Mouse (Mus musculus) neural tube, embryonic 14.5 days (tissue): Measurements from ENCODE around the gene Stox2. TPM values are rescaled to one million over a fixed set of nuclear protein-coding genes. Genes with fewer than 3 reads are reported as not detected.

Source experiments
- ATAC-seq: fragments of 200-750 bp; cut with Nextera tagmentation; 2 replicates; pipeline ENCODE4 v1.8.0; 2017; ENCODE audit warnings: low read depth, mild to moderate bottlenecking, moderate TSS enrichment, moderate library complexity
- H3K27ac ChIP-seq: fragments of 300-500 bp; sonication (generic); 2 replicates; pipeline ENCODE4 v1.5.1; 2014; ENCODE audit warnings: low read depth, mild to moderate bottlenecking, control low read depth, low read length, moderate library complexity, mixed read lengths
- H3K27me3 ChIP-seq: fragments of 300-500 bp; sonication (generic); 2 replicates; pipeline ENCODE4 v1.6.1; 2014; ENCODE audit warnings: low read length; ENCODE audit not compliant: control insufficient read depth, insufficient read depth
- H3K36me3 ChIP-seq: fragments of 300-500 bp; sonication (generic); 2 replicates; pipeline ENCODE4 v1.6.1; 2014; ENCODE audit warnings: low read length, mixed read lengths; ENCODE audit not compliant: control insufficient read depth, insufficient read depth
- H3K4me1 ChIP-seq: fragments of 300-500 bp; sonication (generic); 2 replicates; pipeline ENCODE4 v1.6.1; 2014; ENCODE audit warnings: low read length; ENCODE audit not compliant: control insufficient read depth, insufficient read depth
- H3K4me2 ChIP-seq: fragments of 300-500 bp; sonication (generic); 2 replicates; pipeline ENCODE4 v1.6.1; 2014; ENCODE audit warnings: mild to moderate bottlenecking, low read depth, low read length, control low read depth
- H3K4me3 ChIP-seq: fragments of 300-500 bp; sonication (generic); 2 replicates; pipeline ENCODE4 v1.5.1; 2014; ENCODE audit warnings: low read depth, low read length, control low read depth, mixed read lengths
- H3K9ac ChIP-seq: fragments of 300-500 bp; sonication (generic); replicated peaks from 2 replicates; pipeline ENCODE4 v1.6.1; 2014; ENCODE audit warnings: low read depth, mild to moderate bottlenecking, control low read depth, low read length, mixed read lengths
- H3K9me3 ChIP-seq: fragments of 300-500 bp; sonication (generic); 2 replicates; pipeline ENCODE4 v1.6.1; 2016; ENCODE audit warnings: low read length; ENCODE audit not compliant: control insufficient read depth
- WGBS: fragments of 180-500 bp; shearing (Covaris S2); extraction: QIAGEN DNeasy Blood & Tissue Kit; methylation state at CpG from one replicate; pipeline ENCODE4 v1.1.7; 2014; 5-methylcytosine and 5-hydroxymethylcytosine counted together
- polyA plus RNA-seq: library from polyadenylated mRNA; unstranded; fragments of >200 nt; fragmentation: Nextera tagmentation; extraction: Ambion mirVana; gene quantifications from 2 replicates; pipeline ENCODE4 v1.2.1, GENCODE M21; 2014

The Stox2 gene
- polyA plus RNA-seq, 1 experiment from 2014 or later: 49.7 TPM

DNA sequence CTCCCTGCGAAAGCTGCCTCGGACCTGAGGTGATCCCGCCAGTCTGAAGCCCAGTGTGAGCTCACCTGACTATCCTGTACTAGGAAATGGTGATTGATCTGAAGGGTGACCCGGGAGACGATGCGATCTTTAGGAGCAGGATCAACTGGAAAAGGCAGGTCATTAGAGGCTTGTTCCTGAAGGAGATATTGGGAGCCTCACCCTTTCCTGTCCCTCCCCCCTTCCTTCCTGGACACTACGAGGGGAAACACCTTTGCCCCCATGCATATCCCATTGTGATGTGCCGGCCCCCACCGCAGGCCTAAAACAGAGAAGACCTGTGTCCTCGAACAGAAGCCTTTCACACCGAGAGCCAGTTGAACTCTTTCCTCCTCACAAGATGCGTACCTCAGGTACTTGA, 58.0 kb downstream of the Stox2 start:
- H3K4me1 ChIP-seq: no peaks in the 10 kb centered on the region
- H3K4me3 ChIP-seq: no peak overlapping the region
- no peak overlapping the region for H3K9ac ChIP-seq
- ATAC-seq: no peak
- H3K27me3 ChIP-seq: no peaks in the 10 kb centered on the region
- no peak overlapping the region for H3K4me2 ChIP-seq
- H3K9me3 ChIP-seq: no peaks in the 10 kb centered on the region
- H3K36me3 ChIP-seq: no peaks in the 10 kb centered on the region
- 83% methylated on average over 12 of the region's 12 CpGs for WGBS
- no peak overlapping the region for H3K27ac ChIP-seq

DNA sequence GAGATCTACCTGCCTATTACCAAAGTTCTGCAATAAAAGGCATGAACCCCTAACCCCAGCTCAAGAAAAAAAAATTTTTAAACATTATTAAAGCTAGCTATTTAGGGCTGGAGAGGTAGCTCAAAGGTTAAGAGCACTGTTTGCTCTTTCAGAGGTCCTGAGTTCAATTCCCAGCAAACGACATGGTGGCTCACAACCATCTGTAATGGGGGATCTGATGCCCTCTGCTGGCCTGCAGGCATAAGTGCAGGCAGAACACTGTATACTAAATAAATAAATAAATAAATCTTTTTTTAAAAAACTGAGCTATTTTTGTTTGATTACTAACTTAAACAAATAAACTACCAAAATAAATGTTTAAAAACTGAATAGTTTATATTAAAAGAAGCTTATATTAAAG, 60.4 kb downstream of the Stox2 start:
- no peaks in the 10 kb centered on the region for H3K36me3 ChIP-seq
- 90% methylated on average over 1 of the region's 1 CpGs for WGBS
- no peak for ATAC-seq
- H3K4me3 ChIP-seq: no peak overlapping the region
- no peak overlapping the region for H3K4me2 ChIP-seq
- H3K4me1 ChIP-seq: no peaks in the 10 kb centered on the region
- no peaks in the 10 kb centered on the region for H3K9me3 ChIP-seq
- no peaks in the 10 kb centered on the region for H3K27me3 ChIP-seq
- H3K9ac ChIP-seq: no peak overlapping the region
- H3K27ac ChIP-seq: no peak overlapping the region

DNA sequence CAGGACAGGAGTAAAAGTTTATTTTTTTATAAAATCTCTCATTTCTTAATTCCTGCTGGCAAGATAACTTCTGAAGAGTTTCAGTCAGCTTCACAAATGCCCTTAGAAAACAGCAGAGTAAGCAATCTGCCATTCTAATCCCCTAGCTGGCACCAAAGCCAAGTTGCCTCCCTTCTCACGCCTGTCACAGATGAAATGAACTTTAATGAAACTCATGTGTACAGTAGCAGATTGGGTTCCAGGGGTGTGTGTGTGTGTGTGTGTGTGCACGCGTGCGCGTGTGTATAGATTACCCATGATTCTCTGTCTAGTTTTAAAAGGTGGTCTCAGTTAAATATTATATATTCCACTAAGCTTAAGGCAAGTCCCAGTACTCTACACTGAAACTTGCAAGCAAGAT, 62.0 kb downstream of the Stox2 start:
- H3K27me3 ChIP-seq: no peaks in the 10 kb centered on the region
- H3K9me3 ChIP-seq: no peaks in the 10 kb centered on the region
- H3K27ac ChIP-seq: no peak overlapping the region
- H3K4me1 ChIP-seq: no peaks in the 10 kb centered on the region
- no peak overlapping the region for H3K4me2 ChIP-seq
- no peaks in the 10 kb centered on the region for H3K36me3 ChIP-seq
- H3K4me3 ChIP-seq: no peak overlapping the region
- no peak for ATAC-seq
- WGBS: 90% methylated on average over 5 of the region's 5 CpGs
- no peak overlapping the region for H3K9ac ChIP-seq

DNA sequence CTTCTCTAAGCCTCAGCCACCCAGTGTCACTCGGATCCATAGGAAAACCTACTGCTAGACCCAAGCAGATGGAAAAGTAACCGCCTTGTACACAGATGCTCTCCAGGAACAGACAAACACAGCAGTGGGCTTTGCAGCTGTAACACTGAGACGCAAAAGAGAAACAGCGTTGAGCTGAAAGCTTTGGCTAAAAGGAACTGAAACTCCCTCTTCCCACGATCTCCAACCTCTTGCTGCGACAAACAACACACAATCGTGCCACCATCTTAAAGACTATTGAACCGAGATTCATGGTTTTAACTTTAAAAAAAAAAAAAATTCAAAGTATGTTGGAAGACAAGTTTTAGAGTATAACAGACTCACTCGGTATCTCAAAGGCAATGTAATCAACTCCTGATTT, 62.5 kb downstream of the Stox2 start:
- H3K4me2 ChIP-seq: no peak overlapping the region
- H3K9me3 ChIP-seq: no peaks in the 10 kb centered on the region
- H3K27me3 ChIP-seq: no peaks in the 10 kb centered on the region
- H3K27ac ChIP-seq: no peak overlapping the region
- H3K4me1 ChIP-seq: no peaks in the 10 kb centered on the region
- H3K36me3 ChIP-seq: no peaks in the 10 kb centered on the region
- no peak overlapping the region for H3K4me3 ChIP-seq
- 90% methylated on average over 9 of the region's 9 CpGs for WGBS
- no peak for ATAC-seq
- no peak overlapping the region for H3K9ac ChIP-seq

DNA sequence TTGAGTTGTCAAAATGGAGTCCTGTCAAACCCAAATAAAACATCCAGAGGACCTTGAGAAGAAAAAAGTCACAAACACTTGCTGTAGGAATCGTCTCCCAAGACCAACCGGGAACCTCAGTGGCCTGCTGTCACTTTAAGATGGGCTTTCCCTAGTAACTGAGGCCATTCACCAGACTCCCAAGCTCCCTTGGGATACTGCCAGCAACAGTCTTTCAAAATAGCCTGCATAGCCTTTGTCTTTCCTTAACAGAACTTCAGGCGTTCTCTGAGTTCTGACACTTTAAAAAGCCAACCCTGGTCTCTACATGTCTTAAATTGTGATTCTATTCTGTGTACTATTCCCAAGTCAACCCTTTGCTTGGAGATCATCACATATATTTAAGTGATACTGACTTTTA, 64.9 kb downstream of the Stox2 start:
- Histone ChIP-seq H3K27ac (no peak overlapping the region), H3K9me3 (no peaks in the 10 kb centered on the region), H3K27me3 (no peaks in the 10 kb centered on the region), H3K4me1 (no peaks in the 10 kb centered on the region), H3K4me2 (no peak overlapping the region), H3K4me3 (no peak overlapping the region), H3K9ac (no peak overlapping the region), H3K36me3 (no peaks in the 10 kb centered on the region)
- no peak for ATAC-seq
- 39% methylated on average over 3 of the region's 3 CpGs for WGBS

DNA sequence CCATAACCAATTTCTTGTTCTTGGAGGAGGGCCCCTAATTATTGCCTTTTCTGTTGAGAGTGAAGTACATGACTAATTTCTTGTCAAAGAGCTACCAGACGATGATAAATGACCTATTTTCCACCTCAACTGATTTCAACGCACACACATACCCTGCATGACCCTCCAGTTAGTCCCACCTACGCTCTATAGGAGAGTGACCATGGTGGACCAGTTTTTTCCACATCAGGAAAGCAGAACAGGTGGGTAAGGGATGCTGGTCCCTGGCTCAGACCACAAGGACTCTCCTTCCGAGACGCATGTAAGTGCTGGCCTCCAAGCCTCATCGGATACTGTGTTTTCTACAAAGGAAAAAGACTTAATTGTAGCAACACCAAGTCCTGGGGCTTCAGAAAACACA, 65.4 kb downstream of the Stox2 start:
- no peak overlapping the region for H3K27ac ChIP-seq
- no peaks in the 10 kb centered on the region for H3K9me3 ChIP-seq
- no peak for ATAC-seq

DNA sequence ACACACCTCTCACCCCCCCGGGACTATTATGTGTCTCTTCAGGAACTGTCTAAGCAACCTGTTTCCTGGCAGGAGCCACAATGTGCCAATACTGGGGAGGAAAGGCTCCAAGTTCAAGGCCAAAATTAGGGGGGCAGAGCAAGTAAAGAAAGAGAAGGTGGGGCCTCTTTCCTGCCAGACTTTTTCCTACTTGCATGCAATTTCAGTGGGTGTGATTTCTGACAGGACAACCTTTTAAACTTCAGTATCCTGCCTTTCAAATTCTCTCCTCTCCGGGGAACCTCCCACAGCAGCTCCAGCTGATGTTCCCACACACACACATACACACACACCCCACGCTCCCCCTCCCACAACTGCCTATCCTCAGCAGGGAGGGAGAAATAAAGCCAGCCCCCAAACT, 66.1 kb downstream of the Stox2 start:
- Histone ChIP-seq H3K27ac (no peak overlapping the region), H3K27me3 (no peaks in the 10 kb centered on the region), H3K4me2 (no peak overlapping the region), H3K9me3 (no peaks in the 10 kb centered on the region), H3K4me1 (no peaks in the 10 kb centered on the region), H3K36me3 (no peaks in the 10 kb centered on the region), H3K9ac (no peak overlapping the region), H3K4me3 (no peak overlapping the region)
- no peak for ATAC-seq
- 67% methylated on average over 3 of the region's 3 CpGs for WGBS

More for the DNA sequence above, 65.4 kb downstream of the Stox2 start:
- no peak overlapping the region for H3K4me2 ChIP-seq
- no peak overlapping the region for H3K9ac ChIP-seq
- 62% methylated on average over 6 of the region's 6 CpGs for WGBS
- H3K4me1 ChIP-seq: no peaks in the 10 kb centered on the region
- no peaks in the 10 kb centered on the region for H3K27me3 ChIP-seq
- no peaks in the 10 kb centered on the region for H3K36me3 ChIP-seq
- H3K4me3 ChIP-seq: no peak overlapping the region

DNA sequence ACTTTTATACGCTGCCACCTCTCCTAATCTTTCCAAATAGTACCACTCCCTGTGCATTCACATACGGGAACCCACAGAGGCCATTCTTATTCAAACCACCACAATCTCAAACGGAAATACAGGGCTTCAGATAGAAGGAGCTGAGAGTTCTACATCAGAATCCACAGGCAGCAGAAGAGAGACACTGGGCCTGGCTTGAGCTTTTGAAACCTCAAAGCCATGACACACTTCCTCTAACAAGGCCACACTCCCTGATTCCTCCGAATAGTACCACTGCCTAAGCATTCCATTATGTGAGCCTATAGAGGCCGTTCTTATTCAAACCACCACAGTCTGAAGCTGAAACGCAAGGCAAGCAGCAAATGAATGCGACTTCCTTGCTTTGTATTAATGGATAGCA, 69.5 kb downstream of the Stox2 start:
- no peak for ATAC-seq
- H3K27me3 ChIP-seq: no peaks in the 10 kb centered on the region
- no peak overlapping the region for H3K9ac ChIP-seq
- H3K4me3 ChIP-seq: no peak overlapping the region
- H3K4me1 ChIP-seq: no peaks in the 10 kb centered on the region
- no peaks in the 10 kb centered on the region for H3K36me3 ChIP-seq
- H3K4me2 ChIP-seq: no peak overlapping the region
- H3K9me3 ChIP-seq: no peaks in the 10 kb centered on the region
- WGBS: 91% methylated on average over 7 of the region's 7 CpGs
- H3K27ac ChIP-seq: no peak overlapping the region

DNA sequence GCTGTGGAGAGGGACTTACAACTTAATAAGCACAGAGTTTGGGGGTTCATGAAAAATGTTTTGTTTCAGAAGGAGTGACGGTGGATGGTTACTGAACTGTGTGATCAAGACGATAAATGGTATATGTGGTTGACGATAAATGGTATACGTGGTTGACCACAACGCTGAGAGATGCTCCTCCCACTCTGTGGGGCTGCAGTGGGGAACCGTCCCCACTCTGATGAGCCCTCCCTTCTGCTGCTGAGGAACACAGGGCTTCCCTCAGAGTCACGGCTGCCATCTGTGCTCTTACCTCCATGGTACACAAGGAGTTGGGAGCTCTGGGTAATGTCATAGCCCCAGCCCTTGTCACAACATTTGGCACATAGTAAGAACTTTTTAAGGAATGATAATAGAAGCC, 72.4 kb downstream of the Stox2 start:
- H3K4me2 ChIP-seq: no peak overlapping the region
- H3K4me3 ChIP-seq: no peak overlapping the region
- H3K9ac ChIP-seq: no peak overlapping the region
- no peaks in the 10 kb centered on the region for H3K27me3 ChIP-seq
- no peaks in the 10 kb centered on the region for H3K9me3 ChIP-seq
- ATAC-seq: no peak
- no peaks in the 10 kb centered on the region for H3K36me3 ChIP-seq
- no peaks in the 10 kb centered on the region for H3K4me1 ChIP-seq
- 92% methylated on average over 7 of the region's 7 CpGs for WGBS
- no peak overlapping the region for H3K27ac ChIP-seq

DNA sequence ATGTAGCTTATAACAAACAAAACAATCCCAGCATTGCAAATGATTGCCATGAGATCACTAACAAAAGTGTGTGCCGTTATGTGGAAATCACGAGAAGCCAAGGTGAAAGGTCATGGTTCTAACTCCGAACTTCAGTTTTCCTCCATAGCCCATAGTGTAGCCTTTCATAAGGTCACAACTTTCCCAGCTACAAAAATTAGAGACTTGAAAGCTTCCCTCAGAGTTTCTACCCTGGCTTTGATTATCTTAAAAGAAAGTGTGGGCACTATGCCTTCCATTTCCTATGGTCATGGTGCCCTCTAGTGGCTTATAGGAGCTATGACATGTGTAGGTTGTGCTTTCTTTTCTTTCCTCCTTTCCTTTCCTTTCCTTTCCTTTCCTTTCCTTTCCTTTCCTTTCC, 74.6 kb downstream of the Stox2 start:
- no peak overlapping the region for H3K4me2 ChIP-seq
- no peak overlapping the region for H3K27ac ChIP-seq
- ATAC-seq: peak; percentile 52; the same call in 1 of the 2 replicates
- no peak overlapping the region for H3K4me3 ChIP-seq
- no peaks in the 10 kb centered on the region for H3K27me3 ChIP-seq
- no peaks in the 10 kb centered on the region for H3K36me3 ChIP-seq
- H3K9me3 ChIP-seq: no peaks in the 10 kb centered on the region
- H3K9ac ChIP-seq: no peak overlapping the region
- 17% methylated on average over 3 of the region's 3 CpGs for WGBS
- H3K4me1 ChIP-seq: no peaks in the 10 kb centered on the region
